ENCODE assay signal across 25 mouse cellular contexts in the genomic region with DNA sequence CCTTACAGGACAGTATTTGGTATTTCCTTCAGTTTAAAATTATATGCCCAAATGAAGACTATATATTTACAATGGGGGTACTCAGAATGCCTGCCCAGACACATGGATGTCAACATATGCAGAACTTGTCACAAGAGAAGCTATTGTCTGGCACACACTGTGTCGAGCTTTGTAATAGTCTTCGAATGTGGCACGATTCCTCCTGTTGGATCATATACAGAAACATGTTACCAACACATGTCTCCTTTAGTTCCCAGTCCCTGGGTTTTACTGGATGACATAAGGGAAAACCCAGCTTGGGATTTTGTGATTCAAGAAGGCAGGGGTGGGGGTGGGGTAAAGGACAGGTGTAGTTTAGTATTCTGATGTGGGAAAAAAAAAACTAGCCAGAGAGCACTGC.
"Had no signal": no experiment of that assay in that cellular context is flagged by ENCODE, and none has a peak within 500 bp of the region (broad histone marks: within the 10 kb centered on the region; RNA-seq: fewer than 3 reads in every experiment).

No protein-coding gene starts in this region.

- ATAC-seq: hindbrain, embryonic 16.5 days; inflammation-experienced regulatory T-cells, adult 6 months; intestine, embryonic 15.5 days; intestine, postnatal 0 days; liver, embryonic 12.5 days had no signal

- DNase-seq: gastrocnemius, postnatal 10 days; gastrocnemius, postnatal 25 days; heart, adult 2 months; heart, postnatal 4 days; kidney, adult 18-20 months; kidney, adult 8-10 months; kidney, postnatal 10 days; kidney, postnatal 25 days; kidney, postnatal 4 days; left cerebral cortex, postnatal 4 days had no signal

- H3K4me2 ChIP-seq: heart, embryonic 11.5 days; heart, embryonic 13.5 days; heart, embryonic 15.5 days; hindbrain, embryonic 12.5 days; hindbrain, embryonic 14.5 days; intestine, embryonic 15.5 days; limb, embryonic 13.5 days; limb, embryonic 15.5 days; liver, embryonic 12.5 days had no signal

- H3K27ac ChIP-seq: heart, adult 2 months; heart, embryonic 13.5 days; heart, embryonic 15.5 days; hindbrain, embryonic 10.5 days; hindbrain, embryonic 12.5 days; hindbrain, embryonic 14.5 days; intestine, embryonic 15.5 days; layer of hippocampus, adult 2 months; limb, embryonic 13.5 days; limb, embryonic 15.5 days; liver, embryonic 12.5 days; liver, embryonic 14.5 days had no signal

- H3K9me3 ChIP-seq: heart, embryonic 13.5 days; heart, embryonic 15.5 days; hindbrain, embryonic 10.5 days; hindbrain, embryonic 12.5 days; intestine, embryonic 15.5 days; limb, embryonic 13.5 days; limb, embryonic 15.5 days; liver, embryonic 12.5 days had no signal

- H3K27me3 ChIP-seq: heart, embryonic 13.5 days; heart, embryonic 15.5 days; hindbrain, embryonic 12.5 days; intestine, embryonic 15.5 days; limb, embryonic 13.5 days; limb, embryonic 15.5 days; liver, embryonic 12.5 days had no signal

- H3K4me3 ChIP-seq: heart, adult 2 months; heart, embryonic 13.5 days; heart, embryonic 15.5 days; hindbrain, embryonic 10.5 days; hindbrain, embryonic 12.5 days; intestine, embryonic 15.5 days; layer of hippocampus, adult 2 months; limb, embryonic 13.5 days; limb, embryonic 15.5 days; liver, embryonic 12.5 days had no signal

- H3K4me1 ChIP-seq: heart, embryonic 13.5 days; heart, embryonic 15.5 days; hindbrain, embryonic 10.5 days; intestine, embryonic 15.5 days; limb, embryonic 13.5 days; limb, embryonic 15.5 days; liver, embryonic 12.5 days had no signal

- H3K9ac ChIP-seq: heart, embryonic 13.5 days; heart, embryonic 15.5 days; hindbrain, embryonic 12.5 days; hindbrain, embryonic 14.5 days; intestine, embryonic 15.5 days; limb, embryonic 13.5 days; limb, embryonic 15.5 days; liver, embryonic 12.5 days; liver, embryonic 14.5 days had no signal

- H3K36me3 ChIP-seq: heart, embryonic 13.5 days; heart, embryonic 15.5 days; hindbrain, embryonic 12.5 days; intestine, embryonic 15.5 days; liver, embryonic 12.5 days had no signal
